Mouse (Mus musculus) heart, postnatal 0 days (tissue): ENCODE measurements at regions not wholly inside any gene's neighbourhood (a gene's known extent, or its start where the extent isn't known, plus 50 kb on each side); places are given as distances from the start of the nearest gene placed in this dataset.

Experiments
- ATAC-seq: fragments of 200-750 bp; cut with Nextera tagmentation; 2 replicates; pipeline ENCODE4 v1.8.0; 2017; ENCODE audit warnings: low read depth, moderate number of reproducible peaks, moderate library complexity; ENCODE audit not compliant: insufficient read depth
- DNase-seq: peaks from one replicate; pipeline ENCODE4 v3.0.0-alpha.2; 2016; ENCODE audit warnings: low spot score
- H3K27ac ChIP-seq: fragments of 300-500 bp; sonication (generic); 2 replicates; pipeline ENCODE4 v1.5.1; 2014; ENCODE audit warnings: low read depth, mild to moderate bottlenecking
- H3K27me3 ChIP-seq: fragments of 300-500 bp; sonication (generic); 2 replicates; pipeline ENCODE4 v1.6.1; 2014; ENCODE audit warnings: low read length, mixed read lengths; ENCODE audit not compliant: control insufficient read depth, insufficient read depth
- H3K36me3 ChIP-seq: fragments of 300-500 bp; sonication (generic); replicated peaks from 2 replicates; pipeline ENCODE4 v1.6.1; 2014; ENCODE audit warnings: low read length, mixed read lengths; ENCODE audit not compliant: control insufficient read depth, insufficient read depth
- H3K4me1 ChIP-seq: fragments of 300-500 bp; sonication (generic); 2 replicates; pipeline ENCODE4 v1.6.1; 2014; ENCODE audit warnings: antibody characterized with exemption; ENCODE audit not compliant: control insufficient read depth, insufficient read depth
- H3K4me2 ChIP-seq: fragments of 300-500 bp; sonication (generic); 2 replicates; pipeline ENCODE4 v1.6.1; 2014; ENCODE audit warnings: low read depth, mild to moderate bottlenecking, low read length, moderate library complexity
- H3K4me3 ChIP-seq: fragments of 300-500 bp; sonication (generic); 2 replicates; pipeline ENCODE4 v1.5.1; 2014; ENCODE audit warnings: low read depth, low read length
- H3K9ac ChIP-seq: fragments of 300-500 bp; sonication (generic); replicated peaks from 2 replicates; pipeline ENCODE4 v1.6.1; 2014; ENCODE audit warnings: low read depth, low read length, mixed read lengths
- H3K9me3 ChIP-seq: fragments of 300-500 bp; sonication (generic); replicated peaks from 2 replicates; pipeline ENCODE4 v1.6.1; 2016; ENCODE audit warnings: low read length; ENCODE audit not compliant: control insufficient read depth
- CTCF ChIP-seq: IDR thresholded peaks from 2 replicates; pipeline ENCODE4 v1.5.1; 2016; ENCODE audit warnings: antibody characterized with exemption, control low read depth, low read depth
- EP300 ChIP-seq: IDR thresholded peaks from 2 replicates; pipeline ENCODE4 v1.6.1; 2016; ENCODE audit warnings: antibody characterized with exemption, low read depth
- WGBS: fragments of 180-500 bp; shearing (Covaris S2); extraction: QIAGEN DNeasy Blood & Tissue Kit; methylation state at CpG from one replicate; pipeline ENCODE4 v1.1.7; 2014; 5-methylcytosine and 5-hydroxymethylcytosine counted together

- Histone ChIP-seq H3K4me2 (no peak overlapping the region), H3K4me3 (no peak overlapping the region), H3K4me1 (no peaks in the 10 kb centered on the region), H3K36me3 (no peaks in the 10 kb centered on the region), H3K27me3 (no peaks in the 10 kb centered on the region), H3K9me3 (no peaks in the 10 kb centered on the region), H3K27ac (no peak overlapping the region), H3K9ac (no peak overlapping the region)
- ATAC-seq = no peak
- 77% methylated on average over 1 of the region's 1 CpGs for WGBS
- TF ChIP-seq EP300 (no peak), CTCF (no peak)
- no peak for DNase-seq
Observed at GRCm38 (mm10) chr4:66598737-66599136, 194.3 kb upstream of the Astn2 start.

- Histone ChIP-seq H3K27me3 (no peaks in the 10 kb centered on the region), H3K9me3 (no peaks in the 10 kb centered on the region), H3K27ac (no peak overlapping the region), H3K4me1 (no peaks in the 10 kb centered on the region), H3K9ac (no peak overlapping the region), H3K36me3 (no peaks in the 10 kb centered on the region), H3K4me2 (no peak overlapping the region), H3K4me3 (no peak overlapping the region)
- 60% methylated on average over 5 of the region's 5 CpGs for WGBS
- TF ChIP-seq CTCF = no peak
- no peak for TF ChIP-seq EP300
- no peak for ATAC-seq
- no peak for DNase-seq
Observed at GRCm38 (mm10) chr4:66586647-66587046, 182.2 kb upstream of the Astn2 start.

- no peaks in the 10 kb centered on the region for H3K4me1 ChIP-seq
Observed at GRCm38 (mm10) chr4:66586166-66586565, 181.8 kb upstream of the Astn2 start.

GRCm38 (mm10) chr4:66556936-66557335, 152.5 kb upstream of the Astn2 start:
- H3K9me3 ChIP-seq = no peaks in the 10 kb centered on the region
- no peak overlapping the region for H3K4me3 ChIP-seq
- no peaks in the 10 kb centered on the region for H3K36me3 ChIP-seq
- H3K4me1 ChIP-seq = no peaks in the 10 kb centered on the region
- H3K27ac ChIP-seq = no peak overlapping the region
- no peak overlapping the region for H3K4me2 ChIP-seq
- DNase-seq = no peak
- no peak for TF ChIP-seq CTCF
- no peak for TF ChIP-seq EP300
- ATAC-seq = no peak
- H3K27me3 ChIP-seq = no peaks in the 10 kb centered on the region
- no peak overlapping the region for H3K9ac ChIP-seq

More at GRCm38 (mm10) chr4:66586166-66586565, 181.8 kb upstream of the Astn2 start:
- no peak overlapping the region for H3K9ac ChIP-seq
- H3K27me3 ChIP-seq = no peaks in the 10 kb centered on the region
- H3K27ac ChIP-seq = no peak overlapping the region
- TF ChIP-seq EP300 = no peak
- no peak for TF ChIP-seq CTCF
- no peaks in the 10 kb centered on the region for H3K9me3 ChIP-seq
- no peak overlapping the region for H3K4me2 ChIP-seq
- H3K36me3 ChIP-seq = no peaks in the 10 kb centered on the region
- WGBS = 25% methylated on average over 3 of the region's 3 CpGs
- ATAC-seq = no peak
- DNase-seq = no peak
- no peak overlapping the region for H3K4me3 ChIP-seq

GRCm38 (mm10) chr4:66550306-66551104, 146.1 kb upstream of the Astn2 start:
- no peak for ATAC-seq
- no peak overlapping the region for H3K4me2 ChIP-seq
- H3K4me3 ChIP-seq = no peak overlapping the region
- no peaks in the 10 kb centered on the region for H3K36me3 ChIP-seq
- no peak for DNase-seq
- no peaks in the 10 kb centered on the region for H3K27me3 ChIP-seq
- TF ChIP-seq EP300 (no peak), CTCF (no peak)
- H3K9ac ChIP-seq = no peak overlapping the region
- 70% methylated on average over 3 of the region's 3 CpGs for WGBS
- H3K27ac ChIP-seq = no peak overlapping the region
- no peaks in the 10 kb centered on the region for H3K9me3 ChIP-seq
- no peaks in the 10 kb centered on the region for H3K4me1 ChIP-seq
